ENCODE assay signal across 28 mouse cellular contexts in genomic region chr5:135513131-135513530, GRCm38 (mm10). TPM values are rescaled to one million over a fixed set of nuclear protein-coding genes. Genes with fewer than 3 reads are reported as not detected.
DNase-seq lines count a peak whose midpoint lies in the region; ATAC-seq lines count a peak whose summit lies in the region.
"Had no signal": no experiment of that assay in that cellular context is flagged by ENCODE, and none has a peak within 500 bp of the region (broad histone marks: within the 10 kb centered on the region; RNA-seq: fewer than 3 reads in every experiment).

No protein-coding gene starts in this region.

- H3K27me3 ChIP-seq in forebrain, embryonic 10.5 days (ENCODE audit: poor library complexity, severe bottlenecking): no peaks in the 10 kb centered on the region
- no peaks in the 10 kb centered on the region for H3K27me3 ChIP-seq in forebrain, embryonic 15.5 days
- H3K27me3 ChIP-seq in hindbrain, embryonic 11.5 days (ENCODE audit: control insufficient read depth, insufficient read depth, low read length): no peaks in the 10 kb centered on the region
- H3K27me3 ChIP-seq in hindbrain, embryonic 13.5 days: no peaks in the 10 kb centered on the region
- H3K27me3 ChIP-seq in embryonic facial prominence, embryonic 10.5 days (replicated peaks; ENCODE audit: low read depth, poor library complexity, severe bottlenecking): no peaks in the 10 kb centered on the region
- H3K27me3 ChIP-seq: forebrain, embryonic 13.5 days had no signal

- H3K4me1 ChIP-seq in forebrain, embryonic 10.5 days: peaks cover 9% of the 10 kb centered on the region
- H3K4me1 ChIP-seq in forebrain, embryonic 15.5 days: peaks cover 11% of the 10 kb centered on the region
- H3K4me1 ChIP-seq in hindbrain, embryonic 11.5 days (replicated peaks; ENCODE audit: control insufficient read depth, insufficient read depth, low read length): no peaks in the 10 kb centered on the region
- H3K4me1 ChIP-seq in hindbrain, embryonic 13.5 days (replicated peaks): peaks cover 18% of the 10 kb centered on the region
- H3K4me1 ChIP-seq in embryonic facial prominence, embryonic 10.5 days: peaks cover 8% of the 10 kb centered on the region

- no peak overlapping the region for H3K4me3 ChIP-seq in forebrain, embryonic 10.5 days
- no peak overlapping the region for H3K4me3 ChIP-seq in forebrain, embryonic 15.5 days
- H3K4me3 ChIP-seq in hindbrain, embryonic 11.5 days (ENCODE audit: low read depth, low read length): no peak overlapping the region
- H3K4me3 ChIP-seq in hindbrain, embryonic 13.5 days: no peak overlapping the region
- no peak overlapping the region for H3K4me3 ChIP-seq in embryonic facial prominence, embryonic 10.5 days
- H3K4me3 ChIP-seq: erythroblast, embryonic 14.5 days; forebrain, embryonic 13.5 days had no signal

- peak overlapping the region; percentile 35 for H3K27ac ChIP-seq in forebrain, embryonic 10.5 days
- H3K27ac ChIP-seq in forebrain, embryonic 15.5 days (replicated peaks): no peak overlapping the region
- H3K27ac ChIP-seq in hindbrain, embryonic 11.5 days (ENCODE audit: low read depth, low read length): no peak overlapping the region
- H3K27ac ChIP-seq in hindbrain, embryonic 13.5 days: no peak overlapping the region
- peak overlapping the region; percentile 7; the same call in 1 of the 2 replicates for H3K27ac ChIP-seq in embryonic facial prominence, embryonic 10.5 days (replicated peaks)
- H3K27ac ChIP-seq: forebrain, embryonic 13.5 days; kidney, postnatal 0 days had no signal

- peaks cover 16% of the 10 kb centered on the region for H3K36me3 ChIP-seq in forebrain, embryonic 10.5 days (replicated peaks)
- no peaks in the 10 kb centered on the region for H3K36me3 ChIP-seq in forebrain, embryonic 15.5 days
- no peaks in the 10 kb centered on the region for H3K36me3 ChIP-seq in hindbrain, embryonic 11.5 days (ENCODE audit: control insufficient read depth, insufficient read depth, low read length)
- peaks cover 21% of the 10 kb centered on the region for H3K36me3 ChIP-seq in hindbrain, embryonic 13.5 days
- H3K36me3 ChIP-seq in embryonic facial prominence, embryonic 10.5 days (replicated peaks): peaks cover 28% of the 10 kb centered on the region

- no peak overlapping the region for H3K4me2 ChIP-seq in forebrain, embryonic 15.5 days (replicated peaks)
- no peak overlapping the region for H3K4me2 ChIP-seq in hindbrain, embryonic 11.5 days (replicated peaks; ENCODE audit: low read depth, low read length)
- H3K4me2 ChIP-seq in hindbrain, embryonic 13.5 days: no peak overlapping the region
- H3K4me2 ChIP-seq: forebrain, embryonic 13.5 days; heart, embryonic 11.5 days had no signal

- peaks cover 16% of the 10 kb centered on the region; the same call in 1 of the 2 replicates for H3K9me3 ChIP-seq in forebrain, embryonic 10.5 days
- H3K9me3 ChIP-seq in forebrain, embryonic 15.5 days: peaks cover 8% of the 10 kb centered on the region; the same call in 1 of the 2 replicates
- 0 out of 2 replicates have a peak, but pooled peaks cover 2% of the 10 kb centered on the region for H3K9me3 ChIP-seq in hindbrain, embryonic 11.5 days (ENCODE audit: control insufficient read depth, low read length)
- H3K9me3 ChIP-seq in hindbrain, embryonic 13.5 days: peaks cover 5% of the 10 kb centered on the region; the same call in 1 of the 2 replicates
- peaks cover 18% of the 10 kb centered on the region for H3K9me3 ChIP-seq in embryonic facial prominence, embryonic 10.5 days

- ATAC-seq in forebrain, embryonic 15.5 days (replicated peaks): no peak
- no peak for ATAC-seq in hindbrain, embryonic 11.5 days (ENCODE audit: low FRiP score)
- ATAC-seq in hindbrain, embryonic 13.5 days (ENCODE audit: low FRiP score): no peak
- no peak for ATAC-seq in CD4-positive, CD25-positive, alpha-beta regulatory T cell, adult 4 months
- ATAC-seq: forebrain, embryonic 13.5 days; midbrain, embryonic 16.5 days had no signal

- 53% methylated on average over 4 of the region's 4 CpGs for whole genome bisulfite sequencing in forebrain, embryonic 10.5 days
- WGBS in forebrain, embryonic 15.5 days: 53% methylated on average over 4 of the region's 4 CpGs
- 35% methylated on average over 4 of the region's 4 CpGs for WGBS in hindbrain, embryonic 11.5 days
- WGBS in hindbrain, embryonic 13.5 days: 35% methylated on average over 4 of the region's 4 CpGs
- WGBS in embryonic facial prominence, embryonic 10.5 days: 25% methylated on average over 4 of the region's 4 CpGs

- no peak overlapping the region for H3K9ac ChIP-seq in forebrain, embryonic 15.5 days (replicated peaks)
- no peak overlapping the region for H3K9ac ChIP-seq in hindbrain, embryonic 11.5 days (ENCODE audit: low read depth, low read length)
- no peak overlapping the region for H3K9ac ChIP-seq in hindbrain, embryonic 13.5 days
- H3K9ac ChIP-seq: forebrain, embryonic 13.5 days had no signal

- no peak for DNase-seq in forebrain, embryonic 10.5 days (ENCODE audit: extremely low spot score, low spot score)
- DNase-seq in hindbrain, embryonic 11.5 days (ENCODE audit: low spot score): peak; percentile 10
- peak; percentile 29 for DNase-seq in embryonic facial prominence, embryonic 10.5 days (ENCODE audit: low spot score)
- DNase-seq in mesoderm, embryonic 11.5 days (ENCODE audit: low read depth, low spot score): peak; percentile 56
- DNase-seq: adrenal gland, postnatal 25 days; cerebellum, adult 11-12 months; cerebellum, postnatal 10 days; kidney, adult 2 months; layer of hippocampus, adult 9-11 months; lung, postnatal 4 days; thymus, postnatal 14 days had no signal

RNA-seq across cellular contexts. Expression of gene Hip1, which starts 31.8 kb away (rescaled TPM):
- polyA plus RNA-seq in forebrain, embryonic 10.5 days (2016; fragmentation: Nextera tagmentation; extraction: Ambion mirVana): 66.6 and 72.1 TPM in 2 replicates
- 29.2 and 31.7 TPM in 2 replicates for polyA plus RNA-seq in forebrain, embryonic 15.5 days (2015; fragmentation: Nextera tagmentation; extraction: Ambion mirVana)
- polyA plus RNA-seq in hindbrain, embryonic 11.5 days (2014; fragmentation: Nextera tagmentation; extraction: Ambion mirVana): 37.6 and 50.0 TPM in 2 replicates
- 38.4 and 38.5 TPM in 2 replicates for polyA plus RNA-seq in hindbrain, embryonic 13.5 days (2015; fragmentation: Nextera tagmentation; extraction: Ambion mirVana)
- polyA plus RNA-seq in embryonic facial prominence, embryonic 10.5 days (2016; fragmentation: Nextera tagmentation; extraction: Ambion mirVana): 64.6 and 66.1 TPM in 2 replicates
- 1 to 10 TPM; 5.4 to 7.4 TPM for polyA plus RNA-seq in CD4-positive, CD25-positive, alpha-beta regulatory T cell, adult 4 months (2017; shearing (Covaris generic))
- polyA plus RNA-seq: erythroblast, embryonic 14.5 days had no signal

RNA-seq across cellular contexts. Expression of gene Ccl26, which starts 50.2 kb away (rescaled TPM):
- polyA plus RNA-seq in forebrain, embryonic 10.5 days (2016; fragmentation: Nextera tagmentation; extraction: Ambion mirVana): not detected in 2 replicates
- not detected in 2 replicates for polyA plus RNA-seq in forebrain, embryonic 15.5 days (2015; fragmentation: Nextera tagmentation; extraction: Ambion mirVana)
- not detected in 2 replicates for polyA plus RNA-seq in hindbrain, embryonic 11.5 days (2014; fragmentation: Nextera tagmentation; extraction: Ambion mirVana)
- not detected in 2 replicates for polyA plus RNA-seq in hindbrain, embryonic 13.5 days (2015; fragmentation: Nextera tagmentation; extraction: Ambion mirVana)
- not detected in 2 replicates for polyA plus RNA-seq in embryonic facial prominence, embryonic 10.5 days (2016; fragmentation: Nextera tagmentation; extraction: Ambion mirVana)
- polyA plus RNA-seq in CD4-positive, CD25-positive, alpha-beta regulatory T cell, adult 4 months (2017; shearing (Covaris generic)): not detected
- polyA plus RNA-seq: embryonic facial prominence, embryonic 11.5 days; erythroblast, embryonic 14.5 days; forebrain, embryonic 13.5 days; heart, embryonic 11.5 days; heart, postnatal 0 days; intestine, embryonic 14.5 days; kidney, adult 2 months; kidney, postnatal 0 days; large intestine, adult 2 months; liver, adult 2 months; liver, embryonic 16.5 days; lung, embryonic 16.5 days; midbrain, embryonic 16.5 days; spleen, adult 2 months; testis, adult 2 months had no signal

RNA-seq across cellular contexts. Expression of gene Ccl24, which starts 59.7 kb away (rescaled TPM):
- polyA plus RNA-seq in forebrain, embryonic 10.5 days (2016; fragmentation: Nextera tagmentation; extraction: Ambion mirVana): 0.42 and 0.90 TPM in 2 replicates
- 0.87 and 1.1 TPM in 2 replicates for polyA plus RNA-seq in forebrain, embryonic 15.5 days (2015; fragmentation: Nextera tagmentation; extraction: Ambion mirVana)
- polyA plus RNA-seq in hindbrain, embryonic 11.5 days (2014; fragmentation: Nextera tagmentation; extraction: Ambion mirVana): 2.0 and 2.7 TPM in 2 replicates
- 3.7 and 4.4 TPM in 2 replicates for polyA plus RNA-seq in hindbrain, embryonic 13.5 days (2015; fragmentation: Nextera tagmentation; extraction: Ambion mirVana)
- 0.75 and 0.86 TPM in 2 replicates for polyA plus RNA-seq in embryonic facial prominence, embryonic 10.5 days (2016; fragmentation: Nextera tagmentation; extraction: Ambion mirVana)
- polyA plus RNA-seq in CD4-positive, CD25-positive, alpha-beta regulatory T cell, adult 4 months (2017; shearing (Covaris generic)): not detected

Comparison
In these comparisons a context has a peak if more than half of its experiments do, and no peak if none do; other contexts are left out.
1. H3K27ac ChIP-seq: peak in forebrain, embryonic 10.5 days (single experiment) and embryonic facial prominence, embryonic 10.5 days (single experiment); none in forebrain, embryonic 15.5 days (single experiment), hindbrain, embryonic 11.5 days (single experiment) and hindbrain, embryonic 13.5 days (single experiment).